In genomic region chr16:35763590-35764296, GRCm38 (mm10) we compare ENCODE assay signal across 14 mouse cellular contexts. TPM values are rescaled to one million over a fixed set of nuclear protein-coding genes. Genes with fewer than 3 reads are reported as not detected.
DNase-seq lines count a peak whose midpoint lies in the region; ATAC-seq and TF ChIP-seq lines count a peak whose summit lies in the region.
"Had no signal": no experiment of that assay in that cellular context is flagged by ENCODE, and none has a peak within 500 bp of the region (broad histone marks: within the 10 kb centered on the region; RNA-seq: fewer than 3 reads in every experiment).

No protein-coding gene starts in this region.

- no peaks in the 10 kb centered on the region for H3K36me3 ChIP-seq in heart, embryonic 10.5 days
- peaks cover 10% of the 10 kb centered on the region for H3K36me3 ChIP-seq in heart, adult 2 months (ENCODE audit: control insufficient read depth, insufficient read depth, low read length)
- H3K36me3 ChIP-seq in G1E (replicated peaks) = peaks cover 7% of the 10 kb centered on the region
- no peaks in the 10 kb centered on the region for H3K36me3 ChIP-seq in liver, embryonic 16.5 days (ENCODE audit: control insufficient read depth, insufficient read depth)

- H3K27ac ChIP-seq in heart, embryonic 10.5 days = peak overlapping the region; percentile 72; the same call in 1 of the 2 replicates
- H3K27ac ChIP-seq in heart, adult 2 months = no peak overlapping the region
- peak overlapping the region; percentile 95 for H3K27ac ChIP-seq in liver, embryonic 16.5 days (ENCODE audit: low read length)
- H3K27ac ChIP-seq: left cerebral cortex, adult 2 months had no signal

- intact Hi-C loops in heart, adult 2 months (cut with DNase I) = loop anchor here (10.0 kb wide), 1 partner anchor 181 kb away; no protein-coding TSS in a partner anchor

- 0 out of 2 replicates have a peak overlapping the region, but pooled peaks have one; percentile 19 for H3K4me3 ChIP-seq in heart, embryonic 10.5 days
- no peak overlapping the region for H3K4me3 ChIP-seq in heart, adult 2 months
- peak overlapping the region; percentile 40; the same call in 1 of the 2 replicates for H3K4me3 ChIP-seq in G1E (ENCODE audit: low read depth, low read length)
- H3K4me3 ChIP-seq in liver, embryonic 16.5 days (ENCODE audit: low read depth, low read length) = peak overlapping the region; percentile 44
- H3K4me3 ChIP-seq: left cerebral cortex, adult 2 months; megakaryocyte, embryonic 14.5 days had no signal

- TF ChIP-seq CTCF in heart, adult 2 months (IDR thresholded peaks at IDR 0.05) = no peak
- TF ChIP-seq CTCF in G1E (IDR thresholded peaks at IDR 0.05; ENCODE audit: low read depth, low read length) = no peak

- no peaks in the 10 kb centered on the region for H3K9me3 ChIP-seq in heart, embryonic 10.5 days
- H3K9me3 ChIP-seq in G1E (replicated peaks) = no peaks in the 10 kb centered on the region
- no peaks in the 10 kb centered on the region for H3K9me3 ChIP-seq in liver, embryonic 16.5 days (replicated peaks; ENCODE audit: control insufficient read depth, low read length)

- H3K9ac ChIP-seq in heart, adult 2 months (ENCODE audit: low read depth, low read length) = no peak overlapping the region
- peak overlapping the region; percentile 54 for H3K9ac ChIP-seq in liver, embryonic 16.5 days (ENCODE audit: low read depth, low read length)

- 32% methylated on average over 10 of the region's 11 CpGs for WGBS in heart, embryonic 10.5 days
- WGBS in heart, adult 2 months = 46% methylated on average over 11 of the region's 11 CpGs
- WGBS in liver, embryonic 16.5 days (ENCODE audit: insufficient replicate concordance) = 13% methylated on average over 11 of the region's 11 CpGs

- ATAC-seq in G1E (ENCODE audit: extremely low read depth, insufficient number of reproducible peaks, low FRiP score, poor library complexity, severe bottlenecking) = peak; percentile 85
- peak; percentile 88 for ATAC-seq in erythroblast, adult 5-6 weeks (replicated peaks; ENCODE audit: low FRiP score, poor library complexity, severe bottlenecking)
- peak; percentile 91 for ATAC-seq in liver, embryonic 16.5 days (ENCODE audit: low read depth)

- H3K79me2 ChIP-seq in heart, adult 2 months (replicated peaks; ENCODE audit: control insufficient read depth, insufficient read depth, low read length) = peaks cover 10% of the 10 kb centered on the region

- no peak for TF ChIP-seq EP300 in heart, adult 2 months (IDR thresholded peaks at IDR 0.05; ENCODE audit: insufficient read depth, low read depth, low read length)

- peak; percentile 82 for DNase-seq in heart, embryonic 10.5 days (ENCODE audit: low spot score)
- DNase-seq in heart, adult 2 months = no peak
- peak; percentile 46 for DNase-seq in G1E (ENCODE audit: low spot score)
- no peak for DNase-seq in left cerebral cortex, adult 9 months (ENCODE audit: low spot score in 2 of 2)
- DNase-seq in layer of hippocampus, postnatal 10 days (ENCODE audit: low spot score in 2 of 2) = no peak
- DNase-seq in gastrocnemius, adult 8-10 months (ENCODE audit: low spot score in 2 of 2) = no peak
- DNase-seq: B cell, adult 2 months; cerebellum, adult 2 months; gastrocnemius, postnatal 14 days; kidney, postnatal 14 days had no signal

- no peak for TF ChIP-seq POLR2A in heart, adult 2 months (IDR thresholded peaks at IDR 0.05; ENCODE audit: insufficient read depth, low read depth, low read length)

- H3K4me2 ChIP-seq in liver, embryonic 16.5 days (ENCODE audit: low read depth, low read length) = peak overlapping the region; percentile 69

- no peaks in the 10 kb centered on the region for H3K27me3 ChIP-seq in heart, embryonic 10.5 days (ENCODE audit: insufficient read depth, poor library complexity, severe bottlenecking)
- H3K27me3 ChIP-seq in heart, adult 2 months (ENCODE audit: control insufficient read depth, insufficient read depth, low read length) = no peaks in the 10 kb centered on the region
- H3K27me3 ChIP-seq in G1E (ENCODE audit: insufficient read depth, low read length) = no peaks in the 10 kb centered on the region
- no peaks in the 10 kb centered on the region for H3K27me3 ChIP-seq in liver, embryonic 16.5 days (ENCODE audit: control insufficient read depth, insufficient read depth, low read depth, low read length)

- H3K4me1 ChIP-seq in heart, embryonic 10.5 days = peaks cover 22% of the 10 kb centered on the region
- H3K4me1 ChIP-seq in heart, adult 2 months (ENCODE audit: control insufficient read depth, insufficient read depth, low read length) = peaks cover 4% of the 10 kb centered on the region
- peaks cover 83% of the 10 kb centered on the region for H3K4me1 ChIP-seq in G1E (ENCODE audit: insufficient read depth, low read depth, low read length)
- H3K4me1 ChIP-seq in liver, embryonic 16.5 days (ENCODE audit: control insufficient read depth, low read depth, low read length) = peaks cover 62% of the 10 kb centered on the region

RNA-seq across cellular contexts. Expression of gene Dirc2, which starts 5.4 kb away (rescaled TPM):
- 8.9 and 14.2 TPM in 2 replicates for polyA plus RNA-seq in heart, embryonic 10.5 days (2016; fragmentation: Nextera tagmentation; extraction: Ambion mirVana)
- total RNA-seq in heart, adult 2 months (2021) = 10 to 100 TPM; 49.9 to 61.9 TPM
- 43.2 and 67.5 TPM in 2 replicates for polyA plus RNA-seq in heart, adult 2 months (2012; rRNA removed)
- total RNA-seq in G1E (2014; fragmentation: Nextera tagmentation) (18.6 and 23.5 TPM in 2 replicates), G1E (2017) (13.8 and 14.2 TPM in 2 replicates)
- polyA plus RNA-seq in G1E (2012) = 1.9 and 3.3 TPM in 2 replicates
- total RNA-seq in erythroblast, adult 5-6 weeks (2015; ENCODE audit: low replicate concordance) = 15.2 and 16.7 TPM in 2 replicates
- 19.2 and 23.3 TPM in 2 replicates for total RNA-seq in erythroblast, adult 5-6 weeks (2017; ENCODE audit: low replicate concordance)
- polyA plus RNA-seq in liver, embryonic 16.5 days (2015; fragmentation: Nextera tagmentation; extraction: Ambion mirVana) = 4.4 and 4.6 TPM in 2 replicates
- total RNA-seq in layer of hippocampus, postnatal 10 days (2021) = 10 to 100 TPM; 89.2 to 93.1 TPM
- total RNA-seq in gastrocnemius, adult 8-10 months (2022) = 10 to 100 TPM; 64.0 to 70.1 (median 66.4) TPM

RNA-seq across cellular contexts. Expression of gene Hspbap1, which starts 6.4 kb away (rescaled TPM):
- 16.5 and 21.8 TPM in 2 replicates for polyA plus RNA-seq in heart, embryonic 10.5 days (2016; fragmentation: Nextera tagmentation; extraction: Ambion mirVana)
- total RNA-seq in heart, adult 2 months (2021) = 1 to 10 TPM; 2.5 to 2.6 TPM
- 2.1 and 3.1 TPM in 2 replicates for polyA plus RNA-seq in heart, adult 2 months (2012; rRNA removed)
- total RNA-seq in G1E (2014; fragmentation: Nextera tagmentation) (17.9 and 18.3 TPM in 2 replicates), G1E (2017) (17.5 and 18.1 TPM in 2 replicates)
- polyA plus RNA-seq in G1E (2012) = 29.5 and 31.9 TPM in 2 replicates
- total RNA-seq in erythroblast, adult 5-6 weeks (2015; ENCODE audit: low replicate concordance) = 30.4 and 37.4 TPM in 2 replicates
- total RNA-seq in erythroblast, adult 5-6 weeks (2017; ENCODE audit: low replicate concordance) = 63.4 and 71.3 TPM in 2 replicates
- 16.1 and 17.2 TPM in 2 replicates for polyA plus RNA-seq in liver, embryonic 16.5 days (2015; fragmentation: Nextera tagmentation; extraction: Ambion mirVana)
- total RNA-seq in layer of hippocampus, postnatal 10 days (2021) = 1 to 10 TPM; 6.8 TPM
- total RNA-seq in gastrocnemius, adult 8-10 months (2022) = 1 to 10 TPM; 2.8 to 4.2 (median 3.7) TPM

Comparison
In these comparisons a context has a peak if more than half of its experiments do, and no peak if none do; other contexts are left out.
1. DNase-seq: peak in heart, embryonic 10.5 days (single experiment) and G1E (single experiment); none in heart, adult 2 months (0 of 2), left cerebral cortex, adult 9 months (0 of 2), layer of hippocampus, postnatal 10 days (0 of 2) and gastrocnemius, adult 8-10 months (0 of 2).
2. Peak in every context shown above with its lines, with median percentiles within 50 percentile points of each other: ATAC-seq.